Comparison of ENCODE assay signal across 10 mouse cellular contexts in the genomic region with DNA sequence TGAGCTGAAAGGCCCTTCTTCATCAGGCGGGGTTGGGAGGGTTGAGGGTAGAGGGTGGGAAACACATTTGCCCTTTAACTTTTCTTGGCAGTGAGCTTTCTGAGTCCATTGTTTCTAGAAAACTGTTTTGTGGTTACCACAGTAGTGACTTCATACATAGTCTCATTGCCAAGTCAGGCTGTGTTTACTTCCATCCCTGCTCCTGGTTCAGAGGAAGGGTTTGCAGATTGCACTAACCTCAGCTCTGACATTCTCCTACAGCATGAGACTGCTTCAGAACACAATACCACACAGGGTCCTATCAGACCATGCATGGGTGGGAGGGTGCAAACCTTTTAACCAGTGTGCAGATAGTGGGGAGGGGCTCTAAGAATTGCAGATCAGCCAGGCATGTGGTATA.
A peak's percentile ranks its signal among the peaks of the same experiment; 100 is the strongest.
DNase-seq lines count a peak whose midpoint lies in the region; ATAC-seq and TF ChIP-seq lines count a peak whose summit lies in the region.
"Had no signal": no experiment of that assay in that cellular context is flagged by ENCODE, and none has a peak within 500 bp of the region (broad histone marks: within the 10 kb centered on the region; RNA-seq: fewer than 3 reads in every experiment).

No protein-coding gene starts in this region.

- peak; percentile 55; the same call in 1 of the 2 replicates for ATAC-seq in embryonic facial prominence, embryonic 14.5 days (ENCODE audit: low read depth)

- peak; percentile 63 for DNase-seq in embryonic facial prominence, embryonic 14.5 days (ENCODE audit: low spot score)
- no peak for DNase-seq in embryonic facial prominence, embryonic 10.5 days (ENCODE audit: low spot score)
- DNase-seq in left cerebral cortex, adult 2 months (ENCODE audit: extremely low spot score in 1 of 2, low spot score in 2 of 2): no peak
- DNase-seq in left cerebral cortex, postnatal 36 days (ENCODE audit: low spot score in 2 of 2): no peak
- DNase-seq in heart, postnatal 10 days: peak; percentile 77 to 79
- DNase-seq in lung, postnatal 25 days (ENCODE audit: low spot score): peak; percentile 86
- no peak for DNase-seq in cerebellum, postnatal 36 days
- no peak for DNase-seq in urinary bladder, adult 2 months (ENCODE audit: low spot score)

- no peaks in the 10 kb centered on the region for H3K27me3 ChIP-seq in embryonic facial prominence, embryonic 14.5 days (replicated peaks; ENCODE audit: control insufficient read depth, insufficient read depth, low read length)
- no peaks in the 10 kb centered on the region for H3K27me3 ChIP-seq in embryonic facial prominence, embryonic 10.5 days (replicated peaks; ENCODE audit: low read depth, poor library complexity, severe bottlenecking)
- H3K27me3 ChIP-seq: embryonic facial prominence, embryonic 12.5 days; midbrain, embryonic 12.5 days had no signal

- WGBS in embryonic facial prominence, embryonic 14.5 days: 57% methylated on average over 1 of the region's 1 CpGs
- WGBS in embryonic facial prominence, embryonic 10.5 days: 78% methylated on average over 1 of the region's 1 CpGs

- intact Hi-C loops in left cerebral cortex, adult 2 months (cut with DNase I): no loop called here
- intact Hi-C loops in left cerebral cortex, postnatal 36 days (cut with DNase I): no loop called here
- intact Hi-C loops in heart, postnatal 10 days (cut with DNase I): loop anchor here (2.0 kb wide), 2 partner anchors 42 to 88 kb away; a partner anchor contains a TSS

- no peak overlapping the region for H3K4me2 ChIP-seq in embryonic facial prominence, embryonic 14.5 days (ENCODE audit: low read depth, low read length)
- H3K4me2 ChIP-seq: embryonic facial prominence, embryonic 12.5 days; midbrain, embryonic 12.5 days had no signal

- no peak overlapping the region for H3K4me3 ChIP-seq in embryonic facial prominence, embryonic 14.5 days (ENCODE audit: low read depth, low read length)
- H3K4me3 ChIP-seq in embryonic facial prominence, embryonic 10.5 days: no peak overlapping the region
- H3K4me3 ChIP-seq in left cerebral cortex, adult 2 months: no peak overlapping the region
- H3K4me3 ChIP-seq: embryonic facial prominence, embryonic 12.5 days; midbrain, embryonic 12.5 days had no signal

- H3K4me1 ChIP-seq in embryonic facial prominence, embryonic 14.5 days (ENCODE audit: control insufficient read depth, insufficient read depth, low read length): peaks cover 7% of the 10 kb centered on the region
- H3K4me1 ChIP-seq in embryonic facial prominence, embryonic 10.5 days: peaks cover 15% of the 10 kb centered on the region

- peaks cover 12% of the 10 kb centered on the region for H3K9me3 ChIP-seq in embryonic facial prominence, embryonic 14.5 days (ENCODE audit: control insufficient read depth, low read length)
- peaks cover 7% of the 10 kb centered on the region; the same call in 1 of the 2 replicates for H3K9me3 ChIP-seq in embryonic facial prominence, embryonic 10.5 days
- H3K9me3 ChIP-seq: embryonic facial prominence, embryonic 12.5 days had no signal

- no peak overlapping the region; the same call in 1 of the 2 replicates for H3K27ac ChIP-seq in embryonic facial prominence, embryonic 14.5 days (replicated peaks; ENCODE audit: low read depth, low read length)
- H3K27ac ChIP-seq in embryonic facial prominence, embryonic 10.5 days (replicated peaks): no peak overlapping the region
- H3K27ac ChIP-seq in left cerebral cortex, adult 2 months: peak overlapping the region; percentile 61; the same call in 1 of the 2 replicates
- H3K27ac ChIP-seq: embryonic facial prominence, embryonic 12.5 days; midbrain, embryonic 12.5 days had no signal

- H3K36me3 ChIP-seq in embryonic facial prominence, embryonic 14.5 days (ENCODE audit: control insufficient read depth, insufficient read depth, low read length): no peaks in the 10 kb centered on the region
- no peaks in the 10 kb centered on the region for H3K36me3 ChIP-seq in embryonic facial prominence, embryonic 10.5 days (replicated peaks)
- H3K36me3 ChIP-seq: embryonic facial prominence, embryonic 12.5 days; midbrain, embryonic 12.5 days had no signal

- no peak overlapping the region for H3K9ac ChIP-seq in embryonic facial prominence, embryonic 14.5 days (ENCODE audit: low read depth, low read length)
- H3K9ac ChIP-seq: embryonic facial prominence, embryonic 12.5 days; midbrain, embryonic 12.5 days had no signal

- no peak for TF ChIP-seq CTCF in left cerebral cortex, adult 2 months (IDR thresholded peaks at IDR 0.05)

Comparison
In these comparisons a context has a peak if more than half of its experiments do, and no peak if none do; other contexts are left out.
1. DNase-seq: peak in embryonic facial prominence, embryonic 14.5 days (single experiment), heart, postnatal 10 days (2 of 2) and lung, postnatal 25 days (single experiment); none in embryonic facial prominence, embryonic 10.5 days (single experiment), left cerebral cortex, adult 2 months (0 of 2), left cerebral cortex, postnatal 36 days (0 of 2), cerebellum, postnatal 36 days (0 of 2) and urinary bladder, adult 2 months (single experiment).